Mouse (Mus musculus) mesoderm, embryonic 11.5 days (tissue): ENCODE measurements around the gene Ap1s1.

Source experiments
- DNase-seq: peaks from one replicate; pipeline ENCODE4 v3.0.0-alpha.2; 2012; ENCODE audit warnings: low read depth, low spot score

The Ap1s1 gene

DNA sequence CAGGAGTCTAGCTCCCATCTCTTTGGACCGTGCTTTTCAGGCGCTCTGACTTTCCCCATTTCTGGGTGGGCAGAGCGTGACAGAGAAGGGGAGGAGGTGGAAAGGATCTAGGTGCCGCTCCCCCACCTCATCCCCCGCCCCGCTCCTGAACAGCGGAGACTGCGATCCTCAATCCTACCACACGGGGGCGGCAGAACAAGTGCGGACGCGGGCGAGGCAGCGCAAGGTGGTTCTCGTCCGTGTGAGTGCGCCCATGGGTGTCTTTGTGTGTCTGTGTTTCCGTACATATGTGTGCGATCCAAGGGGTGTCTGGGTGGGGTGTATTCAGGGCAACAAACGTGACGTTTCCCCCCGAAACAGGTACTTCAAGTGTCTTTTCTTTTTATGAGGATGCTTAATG, 20.8 kb downstream of the Ap1s1 start:
- peak; percentile 76 for DNase-seq

DNA sequence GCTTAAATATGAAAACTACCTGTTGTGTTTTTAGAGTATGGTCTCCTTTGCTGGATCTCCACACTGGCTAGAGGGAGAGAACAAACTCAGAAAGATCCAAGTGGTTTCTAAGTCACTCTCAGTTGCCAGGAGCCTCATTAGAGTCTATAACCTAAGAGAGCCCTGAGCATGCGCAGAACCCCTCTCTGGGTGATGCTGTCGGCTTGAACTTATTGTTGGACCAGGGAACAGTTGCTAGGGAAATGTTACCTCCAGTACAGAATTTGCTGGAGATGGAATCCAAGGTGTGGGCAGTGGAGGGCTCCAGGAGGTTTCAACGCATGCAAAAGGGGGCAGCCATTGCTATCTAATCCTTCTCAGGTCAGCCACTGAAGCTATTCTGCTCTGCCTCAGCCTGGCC, 21.6 kb downstream of the Ap1s1 start:
- no peak for DNase-seq

DNA sequence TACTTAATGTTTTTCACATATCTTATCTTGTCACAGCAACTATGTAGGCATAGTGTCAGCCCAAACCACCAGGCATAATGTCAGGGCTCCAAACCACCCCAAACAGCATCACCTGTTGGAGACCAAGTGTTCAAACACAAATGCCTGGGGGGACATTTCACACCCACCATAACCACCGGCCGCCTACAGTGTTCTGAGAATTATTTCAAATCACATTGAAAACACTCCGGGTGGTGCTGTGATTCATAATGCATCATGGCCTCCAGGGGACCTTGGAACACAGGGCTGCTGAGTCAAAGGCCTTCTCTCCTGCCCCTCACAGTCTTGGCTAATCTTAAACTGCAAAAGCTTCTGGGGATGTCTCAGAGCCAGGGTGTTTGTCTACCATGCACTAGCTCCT, 30.0 kb downstream of the Ap1s1 start:
- DNase-seq, result no peak

DNA sequence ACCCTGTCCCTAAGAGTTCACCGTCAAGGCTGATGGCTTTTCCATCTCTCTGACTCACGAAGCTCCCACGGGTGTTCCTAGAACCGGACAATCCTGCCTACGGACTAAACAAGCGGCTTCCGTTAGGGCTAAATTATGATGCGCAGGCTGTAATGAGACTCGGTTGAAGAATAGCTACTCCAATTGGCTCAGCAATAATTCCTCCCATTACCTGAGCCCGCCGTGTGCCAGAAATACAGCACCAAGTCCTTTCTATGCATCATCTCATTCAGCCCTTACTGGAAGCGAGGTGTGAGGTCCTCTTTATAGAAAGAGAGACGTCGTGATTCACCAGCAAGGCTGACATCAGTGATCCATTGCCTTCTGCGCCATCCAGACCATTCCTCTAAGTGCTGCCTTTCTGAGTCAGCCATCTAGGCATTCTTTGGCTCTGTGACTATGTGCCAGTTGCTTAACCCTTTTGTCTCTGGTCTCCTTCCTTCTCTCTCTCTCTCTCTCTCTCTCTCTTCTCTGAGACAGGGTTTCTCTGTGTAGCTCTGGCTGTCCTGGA, 33.5 kb downstream of the Ap1s1 start:
- DNase-seq, result no peak

- DNase-seq, result peak; percentile 56
Observed at GRCm38 (mm10) chr5:137009988-137010387, 35.9 kb downstream of the Ap1s1 start.

DNA sequence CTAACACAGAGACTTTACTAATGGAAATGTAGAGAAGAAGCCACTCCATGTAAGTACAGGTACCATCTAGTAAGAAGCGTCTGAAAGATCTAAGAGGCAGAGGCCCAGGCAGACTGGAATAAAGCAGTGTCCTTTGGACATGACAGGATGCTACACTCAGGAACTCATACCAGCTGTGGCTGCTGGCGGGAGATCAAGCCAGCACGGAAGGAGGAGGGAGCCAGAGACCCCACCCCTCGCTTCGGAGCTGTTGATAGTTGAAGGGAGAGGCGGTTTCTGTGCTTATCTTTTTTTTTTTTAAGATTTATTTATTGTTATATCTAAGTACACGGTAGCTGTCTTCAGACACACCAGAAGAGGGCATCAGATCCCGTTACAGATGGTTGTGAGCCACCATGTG, 38.7 kb downstream of the Ap1s1 start:
- DNase-seq, result no peak

DNA sequence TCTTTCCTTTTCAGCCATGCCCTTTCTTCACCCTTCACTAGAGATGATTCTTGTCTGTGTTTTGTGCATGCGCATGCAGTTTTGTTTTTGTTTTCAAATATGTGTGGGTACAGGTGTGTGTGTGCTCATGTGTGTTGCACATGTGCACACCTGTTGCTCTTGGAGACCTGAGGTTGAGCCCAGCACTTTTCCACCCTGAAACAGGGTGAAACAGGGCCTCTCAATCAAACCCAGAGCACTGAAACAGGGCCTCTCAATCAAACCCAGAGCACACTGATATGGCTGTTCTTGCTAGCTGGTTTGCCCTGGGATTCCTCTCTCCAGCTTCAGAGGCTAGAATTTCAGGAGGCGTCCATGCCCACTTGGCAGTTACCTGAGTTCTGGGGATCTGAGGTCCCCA, 45.3 kb downstream of the Ap1s1 start:
- DNase-seq, result no peak

DNA sequence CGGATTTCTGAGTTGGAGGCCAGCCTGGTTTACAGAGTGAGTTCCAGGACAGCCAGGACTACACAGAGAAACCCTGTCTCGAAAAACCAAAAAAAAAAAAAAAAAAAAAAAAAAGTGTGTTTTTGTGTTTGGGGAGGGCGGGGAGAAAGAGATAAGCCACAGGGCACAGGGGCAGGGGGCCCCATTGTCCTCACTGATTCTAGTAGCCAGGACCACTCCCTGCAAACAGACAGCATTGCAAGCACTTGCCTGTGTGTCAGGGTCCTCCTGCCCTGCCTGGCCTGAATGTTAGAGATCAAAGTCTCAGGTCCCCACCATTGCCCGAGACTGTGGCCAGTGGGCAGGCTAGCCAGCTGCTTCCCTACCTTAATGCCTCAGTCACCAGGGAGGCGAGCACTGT, 46.5 kb downstream of the Ap1s1 start:
- DNase-seq, result no peak

GRCm38 (mm10) chr5:136989801-136990200, 56.1 kb downstream of the Ap1s1 start:
- DNase-seq, result no peak

GRCm38 (mm10) chr5:136988420-136988819, 57.5 kb downstream of the Ap1s1 start:
- DNase-seq, result no peak

GRCm38 (mm10) chr5:136987934-136988271, 58.0 kb downstream of the Ap1s1 start, which contains the start of gene Znhit1:
TSS of gene Znhit1 (minus strand) at chr5:136988021.
- DNase-seq, result no peak

- DNase-seq, result peak; percentile 78
Observed at GRCm38 (mm10) chr5:136987138-136987933, 58.6 kb downstream of the Ap1s1 start.

DNA sequence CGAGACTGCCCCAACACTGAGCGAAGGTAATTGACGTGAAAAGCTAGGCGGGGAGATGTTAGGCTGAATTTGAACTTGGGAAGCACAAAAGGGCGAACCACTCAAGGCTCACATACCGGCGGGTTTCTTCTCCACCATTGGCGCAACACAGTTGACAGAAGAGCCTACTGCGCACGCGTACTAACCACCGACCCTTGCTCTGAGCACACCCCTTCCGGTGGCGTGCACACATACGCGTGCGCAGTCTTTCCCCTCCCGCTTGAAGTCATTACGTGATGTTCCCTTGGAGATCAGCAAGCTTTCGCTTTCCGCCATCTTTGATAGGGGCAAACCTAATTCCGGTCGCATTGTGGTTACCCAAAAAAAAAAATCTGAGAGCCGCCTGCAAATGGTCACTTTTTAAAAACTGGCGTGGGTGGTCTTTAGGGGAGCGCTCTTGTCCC, 59.2 kb downstream of the Ap1s1 start, which contains the start of gene Plod3:
Plod3 (plus strand) TSS at position 325 of the 443 bp plus-strand sequence.
- peak; percentile 100 for DNase-seq
